Mouse (Mus musculus) forebrain, embryonic 14.5 days (tissue): Measurements from ENCODE around the gene R3hdm2. TPM values are rescaled to one million over a fixed set of nuclear protein-coding genes. Genes with fewer than 3 reads are reported as not detected.

Experiments
- ATAC-seq: fragments of 200-750 bp; cut with Nextera tagmentation; 2 replicates; pipeline ENCODE4 v1.8.0; 2017; ENCODE audit warnings: mild to moderate bottlenecking, moderate library complexity
- DNase-seq: peaks from one replicate; pipeline ENCODE4 v3.0.0-alpha.2; 2015; ENCODE audit warnings: low spot score
- H3K27ac ChIP-seq: fragments of 300-500 bp; sonication (generic); 2 replicates; pipeline ENCODE4 v1.5.1; 2014; ENCODE audit warnings: low read depth, mild to moderate bottlenecking, control low read depth, low read length, moderate library complexity
- H3K27me3 ChIP-seq: fragments of 300-500 bp; sonication (generic); replicated peaks from 2 replicates; pipeline ENCODE4 v1.6.1; 2014; ENCODE audit warnings: low read length, control low read depth, mixed read lengths; ENCODE audit not compliant: control insufficient read depth, insufficient read depth
- H3K36me3 ChIP-seq: fragments of 300-500 bp; sonication (generic); 2 replicates; pipeline ENCODE4 v1.6.1; 2014; ENCODE audit warnings: low read length, control low read depth; ENCODE audit not compliant: control insufficient read depth, insufficient read depth
- H3K4me1 ChIP-seq: fragments of 300-500 bp; sonication (generic); 2 replicates; pipeline ENCODE4 v1.6.1; 2014; ENCODE audit warnings: antibody characterized with exemption, low read length, control low read depth; ENCODE audit not compliant: control insufficient read depth, insufficient read depth
- H3K4me2 ChIP-seq: fragments of 300-500 bp; sonication (generic); 2 replicates; pipeline ENCODE4 v1.6.1; 2014; ENCODE audit warnings: mild to moderate bottlenecking, control low read depth, low read length
- H3K4me3 ChIP-seq: fragments of 300-500 bp; sonication (generic); 2 replicates; pipeline ENCODE4 v1.5.1; 2014; ENCODE audit warnings: low read depth, low read length, control low read depth
- H3K9ac ChIP-seq: fragments of 300-500 bp; sonication (generic); 2 replicates; pipeline ENCODE4 v1.6.1; 2014; ENCODE audit warnings: mild to moderate bottlenecking, low read length, control low read depth, moderate library complexity
- H3K9me3 ChIP-seq: fragments of 300-500 bp; sonication (generic); replicated peaks from 2 replicates; pipeline ENCODE4 v1.6.1; 2016; ENCODE audit warnings: low read length, control low read depth, mixed read lengths; ENCODE audit not compliant: control insufficient read depth
- WGBS: fragments of 180-500 bp; shearing (Covaris S2); extraction: QIAGEN DNeasy Blood & Tissue Kit; methylation state at CpG from one replicate; pipeline ENCODE4 v1.1.7; 2014; 5-methylcytosine and 5-hydroxymethylcytosine counted together
- polyA plus RNA-seq: library from polyadenylated mRNA; unstranded; fragments of >200 nt; fragmentation: Nextera tagmentation; extraction: Ambion mirVana; gene quantifications from 2 replicates; pipeline ENCODE4 v1.2.1, GENCODE M21; 2014

R3hdm2 gene
- polyA plus RNA-seq, 1 experiment from 2014 or later: 24.2 TPM

- Histone ChIP-seq H3K4me1 (peaks cover 14% of the 10 kb centered on the region; the same call in 1 of the 2 replicates), H3K9ac (no peak overlapping the region), H3K27ac (0 out of 2 replicates have a peak overlapping the region, but pooled peaks have one; percentile 9), H3K27me3 (no peaks in the 10 kb centered on the region), H3K4me2 (no peak overlapping the region), H3K4me3 (no peak overlapping the region), H3K36me3 (no peaks in the 10 kb centered on the region), H3K9me3 (no peaks in the 10 kb centered on the region)
- DNase-seq (peak; percentile 36), ATAC-seq (peak; percentile 37; the same call in 1 of the 2 replicates)
- 8% methylated on average over 2 of the region's 2 CpGs for WGBS
These were observed 46.5 kb downstream of the R3hdm2 start for GRCm38 (mm10) chr10:127426670-127427069.

- no peak for DNase-seq
- WGBS: 92% methylated on average over 1 of the region's 1 CpGs
- no peak overlapping the region for H3K9ac ChIP-seq
- H3K27ac ChIP-seq: no peak overlapping the region
- H3K4me2 ChIP-seq: no peak overlapping the region
- ATAC-seq: no peak
- H3K27me3 ChIP-seq: no peaks in the 10 kb centered on the region
- peaks cover 11% of the 10 kb centered on the region; the same call in 1 of the 2 replicates for H3K4me1 ChIP-seq
- no peak overlapping the region for H3K4me3 ChIP-seq
- H3K9me3 ChIP-seq: no peaks in the 10 kb centered on the region
- H3K36me3 ChIP-seq: no peaks in the 10 kb centered on the region
These were observed 47.0 kb downstream of the R3hdm2 start for GRCm38 (mm10) chr10:127427107-127427506.

GRCm38 (mm10) chr10:127427987-127428386 lies 47.9 kb downstream of the R3hdm2 start:
- H3K27me3 ChIP-seq: no peaks in the 10 kb centered on the region
- H3K27ac ChIP-seq: no peak overlapping the region
- H3K9me3 ChIP-seq: no peaks in the 10 kb centered on the region
- 100% methylated on average over 1 of the region's 1 CpGs for WGBS
- no peak for ATAC-seq
- no peaks in the 10 kb centered on the region for H3K36me3 ChIP-seq
- no peak overlapping the region for H3K4me3 ChIP-seq
- H3K9ac ChIP-seq: no peak overlapping the region
- H3K4me2 ChIP-seq: no peak overlapping the region
- H3K4me1 ChIP-seq: peaks cover 7% of the 10 kb centered on the region; the same call in 1 of the 2 replicates
- DNase-seq: no peak

- H3K27me3 ChIP-seq: no peaks in the 10 kb centered on the region
- H3K27ac ChIP-seq: no peak overlapping the region
These were observed 49.4 kb downstream of the R3hdm2 start for GRCm38 (mm10) chr10:127429538-127429937.

GRCm38 (mm10) chr10:127432466-127432865 lies 52.3 kb downstream of the R3hdm2 start:
- no peaks in the 10 kb centered on the region for H3K36me3 ChIP-seq
- no peaks in the 10 kb centered on the region for H3K27me3 ChIP-seq
- no peak overlapping the region for H3K4me3 ChIP-seq
- no peaks in the 10 kb centered on the region for H3K4me1 ChIP-seq
- DNase-seq (no peak), ATAC-seq (no peak)
- H3K27ac ChIP-seq: no peak overlapping the region
- H3K4me2 ChIP-seq: no peak overlapping the region
- WGBS: 95% methylated on average over 4 of the region's 4 CpGs
- H3K9ac ChIP-seq: no peak overlapping the region
- H3K9me3 ChIP-seq: no peaks in the 10 kb centered on the region

More at GRCm38 (mm10) chr10:127429538-127429937, 49.4 kb downstream of the R3hdm2 start:
- Histone ChIP-seq H3K4me1 (peaks cover 7% of the 10 kb centered on the region; the same call in 1 of the 2 replicates), H3K4me2 (no peak overlapping the region), H3K36me3 (no peaks in the 10 kb centered on the region), H3K9ac (no peak overlapping the region), H3K4me3 (no peak overlapping the region), H3K9me3 (no peaks in the 10 kb centered on the region)
- WGBS: 59% methylated on average over 1 of the region's 1 CpGs
- DNase-seq (no peak), ATAC-seq (no peak)

- Histone ChIP-seq H3K27me3 (no peaks in the 10 kb centered on the region), H3K9ac (no peak overlapping the region), H3K4me2 (no peak overlapping the region), H3K9me3 (no peaks in the 10 kb centered on the region), H3K27ac (no peak overlapping the region), H3K4me3 (no peak overlapping the region), H3K36me3 (no peaks in the 10 kb centered on the region), H3K4me1 (no peaks in the 10 kb centered on the region)
- ATAC-seq (no peak), DNase-seq (no peak)
- WGBS: 88% methylated on average over 5 of the region's 5 CpGs
These were observed 57.4 kb downstream of the R3hdm2 start for GRCm38 (mm10) chr10:127437354-127438113.

GRCm38 (mm10) chr10:127453701-127454100 lies 73.6 kb downstream of the R3hdm2 start:
- Histone ChIP-seq H3K4me3 (no peak overlapping the region), H3K27ac (no peak overlapping the region), H3K27me3 (no peaks in the 10 kb centered on the region), H3K36me3 (peaks cover 63% of the 10 kb centered on the region), H3K9me3 (no peaks in the 10 kb centered on the region), H3K4me1 (no peaks in the 10 kb centered on the region), H3K9ac (no peak overlapping the region), H3K4me2 (no peak overlapping the region)
- 92% methylated on average over 1 of the region's 1 CpGs for WGBS
- ATAC-seq (no peak), DNase-seq (no peak)

- H3K4me1 ChIP-seq: no peaks in the 10 kb centered on the region
- H3K4me3 ChIP-seq: no peak overlapping the region
- whole genome bisulfite sequencing: 80% methylated on average over 5 of the region's 5 CpGs
- no peak overlapping the region for H3K9ac ChIP-seq
- H3K27me3 ChIP-seq: no peaks in the 10 kb centered on the region
- ATAC-seq: no peak
- no peaks in the 10 kb centered on the region for H3K9me3 ChIP-seq
- DNase-seq: no peak
- H3K4me2 ChIP-seq: no peak overlapping the region
- H3K36me3 ChIP-seq: peaks cover 83% of the 10 kb centered on the region
- H3K27ac ChIP-seq: no peak overlapping the region
These were observed 82.4 kb downstream of the R3hdm2 start for GRCm38 (mm10) chr10:127462411-127463096.
